Mouse (Mus musculus) right cerebral cortex, adult 18-20 months (tissue): ENCODE data around the gene Nlrp3.
A peak's percentile ranks its signal among the peaks of the same experiment; 100 is the strongest.
"Not testable (repeated sequence)": the region's sequence is repeated elsewhere in the genome, so short reads cannot be mapped to it uniquely, and the experiment has no call there.

Source experiments
- DNase-seq: peaks from one replicate; pipeline ENCODE4 v3.0.0; 2022; ENCODE audit warnings: mixed read lengths

Nlrp3 gene

GRCm38 (mm10) chr11:59537218-59538130, 3.9 kb upstream of the Nlrp3 start:
- DNase-seq, result no peak

- DNase-seq, result peak; percentile 31
Observed at GRCm38 (mm10) chr11:59538387-59538786, 3.0 kb upstream of the Nlrp3 start.

GRCm38 (mm10) chr11:59540123-59540522, 1.2 kb upstream of the Nlrp3 start:
- no peak for DNase-seq

GRCm38 (mm10) chr11:59542442-59542841, 1.1 kb downstream of the Nlrp3 start:
- DNase-seq, result no peak

GRCm38 (mm10) chr11:59543376-59543775, 2.0 kb downstream of the Nlrp3 start:
- DNase-seq, result no peak

GRCm38 (mm10) chr11:59544005-59544404, 2.6 kb downstream of the Nlrp3 start:
- peak; percentile 62 for DNase-seq

- no peak for DNase-seq
Observed at GRCm38 (mm10) chr11:59554127-59554526, 12.8 kb downstream of the Nlrp3 start.

GRCm38 (mm10) chr11:59554535-59554934, 13.2 kb downstream of the Nlrp3 start:
- no peak for DNase-seq

- DNase-seq, result no peak
Observed at GRCm38 (mm10) chr11:59560906-59561305, 19.5 kb downstream of the Nlrp3 start.

GRCm38 (mm10) chr11:59562336-59562735, 21.0 kb downstream of the Nlrp3 start:
- no peak for DNase-seq

- DNase-seq, result no peak
Observed at GRCm38 (mm10) chr11:59562837-59563236, 21.5 kb downstream of the Nlrp3 start.

- peak; percentile 9 for DNase-seq
Observed at GRCm38 (mm10) chr11:59569306-59569705, 27.9 kb downstream of the Nlrp3 start.

GRCm38 (mm10) chr11:59575726-59576125, 34.4 kb downstream of the Nlrp3 start:
- no peak for DNase-seq

GRCm38 (mm10) chr11:59576135-59576534, 34.8 kb downstream of the Nlrp3 start, which contains the start of gene Olfr222:
Gene Olfr222, minus strand, starts transcription at chr11:59576235.
- DNase-seq, result not testable (repeated sequence)

- DNase-seq, result no peak
Observed at GRCm38 (mm10) chr11:59584539-59584938, 43.2 kb downstream of the Nlrp3 start.

- no peak for DNase-seq
Observed at GRCm38 (mm10) chr11:59589496-59589895, 48.1 kb downstream of the Nlrp3 start.

- no peak for DNase-seq
Observed at GRCm38 (mm10) chr11:59593189-59593588, 51.8 kb downstream of the Nlrp3 start, which contains the start of gene Olfr223. Gene Olfr223, minus strand, starts transcription at chr11:59593289.

GRCm38 (mm10) chr11:59596091-59596490, 54.7 kb downstream of the Nlrp3 start:
- DNase-seq, result no peak

GRCm38 (mm10) chr11:59596950-59597349, 55.6 kb downstream of the Nlrp3 start:
- DNase-seq, result no peak

- no peak for DNase-seq
Observed at GRCm38 (mm10) chr11:59599211-59599610, 57.8 kb downstream of the Nlrp3 start.

GRCm38 (mm10) chr11:59600872-59601271, 59.5 kb downstream of the Nlrp3 start:
- no peak for DNase-seq

GRCm38 (mm10) chr11:59602287-59602686, 60.9 kb downstream of the Nlrp3 start:
- no peak for DNase-seq

GRCm38 (mm10) chr11:59611646-59612045, 70.3 kb downstream of the Nlrp3 start:
- DNase-seq, result no peak

- peak; percentile 43 for DNase-seq
Observed at GRCm38 (mm10) chr11:59614120-59614519, 72.8 kb downstream of the Nlrp3 start.
